Mouse (Mus musculus) ES-Bruce4 (cell line): Measurements from ENCODE around the gene Dagla. TPM values are rescaled to one million over a fixed set of nuclear protein-coding genes. Genes with fewer than 3 reads are reported as not detected.

Experiments
- H3K27ac ChIP-seq: 2 replicates; pipeline ENCODE4 v1.5.1; 2012; ENCODE audit warnings: low read length, inconsistent platforms; ENCODE audit not compliant: insufficient read depth
- H3K27me3 ChIP-seq: 2 replicates; pipeline ENCODE4 v1.6.1; 2012; ENCODE audit warnings: mild to moderate bottlenecking, low read length, inconsistent platforms; ENCODE audit not compliant: control insufficient read depth, poor library complexity, insufficient read depth, severe bottlenecking
- H3K36me3 ChIP-seq: 2 replicates; pipeline ENCODE4 v1.6.1; 2012; ENCODE audit warnings: inconsistent platforms, mild to moderate bottlenecking, low read length, moderate library complexity; ENCODE audit not compliant: control insufficient read depth, poor library complexity, insufficient read depth, severe bottlenecking
- H3K4me1 ChIP-seq: one replicate; pipeline ENCODE4 v1.8.1; 2011; ENCODE audit warnings: low read length; ENCODE audit not compliant: control insufficient read depth, insufficient read depth
- H3K4me3 ChIP-seq: 2 replicates; pipeline ENCODE4 v1.5.1; 2011; ENCODE audit warnings: low read depth, mild to moderate bottlenecking, low read length
- H3K9ac ChIP-seq: 2 replicates; pipeline ENCODE4 v1.6.1; 2012; ENCODE audit warnings: low read depth, mild to moderate bottlenecking, inconsistent platforms; ENCODE audit not compliant: poor library complexity, severe bottlenecking
- H3K9me3 ChIP-seq: replicated peaks from 2 replicates; pipeline ENCODE4 v1.6.1; 2012; ENCODE audit warnings: mild to moderate bottlenecking, low read length, inconsistent platforms; ENCODE audit not compliant: control insufficient read depth, poor library complexity, insufficient read depth, severe bottlenecking
- CTCF ChIP-seq: IDR thresholded peaks from one replicate; pipeline ENCODE4 v1.8.1; 2011; ENCODE audit warnings: low read depth, low read length
- EP300 ChIP-seq: IDR thresholded peaks from 2 replicates; pipeline ENCODE4 v1.6.1; 2011; ENCODE audit warnings: low read depth, low read length; ENCODE audit not compliant: insufficient read depth
- POLR2A ChIP-seq: IDR thresholded peaks from one replicate; pipeline ENCODE4 v1.8.1; 2011; ENCODE audit warnings: low read length; ENCODE audit not compliant: insufficient read depth
- polyA plus RNA-seq: library from polyadenylated mRNA; stranded (reverse); fragments of >200 nt; gene quantifications from 2 replicates; pipeline ENCODE4 v1.2.4, GENCODE M21; 2011; ENCODE audit warnings: low read depth; ENCODE audit not compliant: missing spikeins, insufficient read depth, insufficient read length

Dagla gene
- polyA plus RNA-seq, 1 experiment, result 1.2 TPM

- Histone ChIP-seq H3K4me3 (no peak overlapping the region), H3K27ac (no peak overlapping the region), H3K36me3 (no peaks in the 10 kb centered on the region), H3K27me3 (no peaks in the 10 kb centered on the region), H3K4me1 (no peaks in the 10 kb centered on the region), H3K9me3 (no peaks in the 10 kb centered on the region), H3K9ac (no peak overlapping the region)
- no peak for TF ChIP-seq POLR2A
- TF ChIP-seq EP300, result no peak
- TF ChIP-seq CTCF, result no peak
Measured at GRCm38 (mm10) chr19:10316956-10317355, 12.3 kb upstream of the Dagla start.

- H3K27ac ChIP-seq, result no peak overlapping the region
- H3K4me1 ChIP-seq, result no peaks in the 10 kb centered on the region
- H3K9ac ChIP-seq, result no peak overlapping the region
- H3K36me3 ChIP-seq, result no peaks in the 10 kb centered on the region
- H3K9me3 ChIP-seq, result no peaks in the 10 kb centered on the region
- no peak for TF ChIP-seq EP300
- no peak for TF ChIP-seq CTCF
- TF ChIP-seq POLR2A, result no peak
- no peak overlapping the region for H3K4me3 ChIP-seq
- H3K27me3 ChIP-seq, result no peaks in the 10 kb centered on the region
Measured at GRCm38 (mm10) chr19:10312072-10312471, 7.4 kb upstream of the Dagla start.

DNA sequence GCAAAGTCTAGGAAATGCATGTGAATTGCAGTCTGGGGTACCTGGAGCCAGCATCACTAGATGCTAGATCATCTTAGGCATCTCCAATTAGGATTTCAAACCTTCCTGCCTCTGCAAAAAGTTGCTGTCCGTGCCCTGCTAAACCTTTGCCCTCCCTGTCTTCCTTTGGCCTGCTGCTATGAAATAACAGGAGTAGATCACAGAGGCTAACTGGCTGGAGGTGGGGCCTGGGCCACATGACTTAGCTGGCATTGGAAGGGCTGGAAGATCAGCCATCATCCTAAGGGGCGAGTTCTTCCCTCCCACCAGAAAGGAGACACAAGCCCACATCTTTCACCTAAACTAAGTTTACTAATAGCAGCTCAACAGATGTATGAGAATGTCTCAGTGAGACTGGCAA is 4.3 kb upstream of the Dagla start:
- Histone ChIP-seq H3K4me1 (no peaks in the 10 kb centered on the region), H3K27ac (no peak overlapping the region), H3K9ac (no peak overlapping the region), H3K36me3 (no peaks in the 10 kb centered on the region), H3K9me3 (no peaks in the 10 kb centered on the region), H3K4me3 (no peak overlapping the region), H3K27me3 (no peaks in the 10 kb centered on the region)
- TF ChIP-seq POLR2A (no peak), EP300 (no peak), CTCF (no peak)

DNA sequence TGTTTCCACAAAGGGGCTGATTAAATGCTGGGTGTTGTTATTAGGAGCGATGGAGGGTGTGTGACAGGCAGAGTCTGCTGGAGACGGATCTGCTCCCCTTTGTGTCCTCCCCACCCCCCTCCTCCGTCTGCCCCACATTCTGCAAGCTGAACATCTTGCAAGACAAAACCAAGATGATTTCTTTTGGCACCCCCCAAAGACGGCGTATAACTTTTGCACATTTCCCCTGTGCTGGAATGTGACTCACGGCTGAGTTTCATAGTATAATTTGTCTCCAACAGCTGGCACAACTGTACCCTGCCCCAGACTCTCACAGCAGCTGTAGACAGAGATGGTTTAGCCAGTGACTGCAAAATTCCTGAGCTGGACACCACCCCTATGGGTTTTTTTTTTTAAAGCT is 3.3 kb upstream of the Dagla start:
- H3K36me3 ChIP-seq, result no peaks in the 10 kb centered on the region
- no peak overlapping the region for H3K27ac ChIP-seq
- no peak for TF ChIP-seq POLR2A
- no peak for TF ChIP-seq EP300
- TF ChIP-seq CTCF, result no peak
- no peak overlapping the region for H3K9ac ChIP-seq
- H3K4me3 ChIP-seq, result no peak overlapping the region
- H3K27me3 ChIP-seq, result no peaks in the 10 kb centered on the region
- no peaks in the 10 kb centered on the region for H3K9me3 ChIP-seq
- no peaks in the 10 kb centered on the region for H3K4me1 ChIP-seq

DNA sequence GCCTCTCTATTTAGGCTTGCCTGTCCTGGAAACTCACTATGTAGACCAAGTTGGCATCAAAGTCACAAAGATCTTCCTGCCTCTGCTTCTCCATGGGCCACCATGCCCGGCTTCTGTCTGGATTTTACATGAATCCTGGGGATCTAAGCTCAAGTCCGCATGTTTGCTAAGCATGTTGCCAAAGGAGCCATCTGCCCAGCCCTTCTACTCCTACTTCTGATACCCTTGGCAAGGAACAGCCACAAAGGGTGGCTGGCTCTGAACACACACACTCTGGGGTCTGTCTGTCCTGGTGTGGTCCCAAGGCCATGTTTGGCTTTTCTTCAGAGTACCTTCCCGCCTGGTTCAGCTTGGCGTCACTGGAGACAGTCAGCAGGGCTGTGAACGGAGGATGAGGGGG is 2.7 kb upstream of the Dagla start:
- no peaks in the 10 kb centered on the region for H3K27me3 ChIP-seq
- no peaks in the 10 kb centered on the region for H3K9me3 ChIP-seq
- no peak overlapping the region for H3K9ac ChIP-seq
- H3K36me3 ChIP-seq, result no peaks in the 10 kb centered on the region
- no peaks in the 10 kb centered on the region for H3K4me1 ChIP-seq
- no peak overlapping the region for H3K27ac ChIP-seq
- TF ChIP-seq CTCF (no peak), POLR2A (no peak), EP300 (no peak)
- H3K4me3 ChIP-seq, result no peak overlapping the region

GRCm38 (mm10) chr19:10306521-10307243 is 2.0 kb upstream of the Dagla start:
- no peak overlapping the region for H3K27ac ChIP-seq
- H3K36me3 ChIP-seq, result no peaks in the 10 kb centered on the region
- no peak for TF ChIP-seq POLR2A
- no peak for TF ChIP-seq EP300
- TF ChIP-seq CTCF, result no peak
- H3K4me1 ChIP-seq, result no peaks in the 10 kb centered on the region
- no peak overlapping the region for H3K9ac ChIP-seq
- H3K27me3 ChIP-seq, result no peaks in the 10 kb centered on the region
- H3K4me3 ChIP-seq, result no peak overlapping the region
- H3K9me3 ChIP-seq, result no peaks in the 10 kb centered on the region
